Mouse (Mus musculus) G1E (cell line): ENCODE measurements around the gene Smc3.

ENCODE experiments used
- CTCF ChIP-seq: IDR thresholded peaks from 2 replicates; pipeline ENCODE4 v1.5.1; 2012; ENCODE audit warnings: low read depth, low read length, inconsistent platforms, mixed read lengths
- GATA1 ChIP-seq: IDR thresholded peaks from 2 replicates; pipeline ENCODE4 v1.6.1; 2012; ENCODE audit warnings: borderline replicate concordance, low read length, inconsistent platforms, mixed read lengths

GRCm38 (mm10) chr19:53647301-53647700, 47.1 kb downstream of the Smc3 start:
- TF ChIP-seq CTCF (no peak), GATA1 (no peak)
